Mouse (Mus musculus): ENCODE results near the gene Dnaaf5.

Gene Dnaaf5

GRCm38 (mm10) chr5:139149681-139150602 is at the start of gene Dnaaf5, which contains the start of gene Prkar1b:
Gene Dnaaf5, plus strand, starts transcription at chr5:139150223.
Gene Prkar1b, minus strand, starts transcription at chr5:139150001.
- DNase-seq (ENCODE audit: low spot score) = peak; percentile 65

DNA sequence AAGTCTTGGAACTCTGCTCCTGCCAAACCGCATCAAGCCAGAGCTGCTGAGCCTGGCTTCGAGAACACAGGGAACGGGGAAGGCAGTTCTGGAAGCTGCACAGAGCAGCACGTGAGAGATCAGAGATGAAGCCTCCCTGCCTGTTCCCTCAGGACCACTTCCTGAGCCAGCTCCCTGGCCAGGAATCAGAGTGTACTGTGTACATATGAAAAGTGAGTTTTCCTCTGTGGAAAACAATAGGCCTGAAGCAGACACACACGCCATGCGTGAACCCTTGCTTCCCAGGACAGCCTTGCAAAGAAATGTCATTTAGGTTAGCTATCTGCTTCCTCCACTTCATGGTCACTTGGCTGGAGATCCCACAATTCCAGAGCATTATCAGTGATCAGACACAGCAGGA is 48.2 kb upstream of the Dnaaf5 start:
- no peak for DNase-seq (ENCODE audit: low spot score)

GRCm38 (mm10) chr5:139107815-139108214 is 42.2 kb upstream of the Dnaaf5 start:
- no peak for DNase-seq (ENCODE audit: low spot score)

- DNase-seq (ENCODE audit: low spot score) = no peak
These were observed 39.7 kb upstream of the Dnaaf5 start for GRCm38 (mm10) chr5:139110140-139110855.

DNA sequence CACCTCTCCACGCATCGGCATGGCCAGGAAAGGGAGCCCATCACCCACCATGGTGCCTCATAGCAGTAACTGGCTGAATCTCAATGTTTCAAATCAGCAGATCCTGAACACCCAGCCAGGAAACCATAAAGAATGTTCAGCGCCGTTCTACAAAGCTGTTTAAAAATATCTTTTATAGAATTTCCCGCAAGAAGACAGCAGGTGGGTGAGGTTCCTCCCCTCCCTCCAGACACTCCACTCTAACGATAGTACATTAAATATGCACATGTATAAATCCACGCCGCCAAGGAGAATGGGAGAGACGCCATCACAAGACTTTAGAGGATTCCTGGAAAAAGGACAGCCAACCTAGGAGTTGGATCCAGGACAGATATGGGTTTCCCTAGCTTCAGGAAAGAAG is 38.0 kb upstream of the Dnaaf5 start:
- no peak for DNase-seq (ENCODE audit: low spot score)

GRCm38 (mm10) chr5:139112418-139112817 is 37.6 kb upstream of the Dnaaf5 start:
- DNase-seq (ENCODE audit: low spot score) = no peak

DNA sequence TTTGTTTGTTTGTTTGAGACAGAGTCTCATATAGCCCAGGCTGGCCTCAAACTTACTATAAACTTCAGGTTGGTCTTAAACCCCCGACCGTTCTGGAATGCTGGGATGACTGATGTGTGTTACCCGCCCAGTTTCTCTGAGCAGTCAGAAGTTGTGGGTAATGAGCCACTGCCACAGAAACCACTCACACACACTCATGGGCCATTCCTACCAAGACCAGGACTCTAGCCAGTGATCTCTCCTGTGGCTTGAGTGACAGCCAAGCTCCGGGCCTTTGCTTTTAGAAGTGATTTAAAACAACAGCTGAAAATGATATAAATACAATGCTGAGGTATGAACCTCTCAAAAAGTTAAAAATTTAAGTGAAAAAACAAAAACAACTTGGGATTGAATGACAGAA is 35.1 kb upstream of the Dnaaf5 start:
- DNase-seq (ENCODE audit: low spot score) = no peak

DNA sequence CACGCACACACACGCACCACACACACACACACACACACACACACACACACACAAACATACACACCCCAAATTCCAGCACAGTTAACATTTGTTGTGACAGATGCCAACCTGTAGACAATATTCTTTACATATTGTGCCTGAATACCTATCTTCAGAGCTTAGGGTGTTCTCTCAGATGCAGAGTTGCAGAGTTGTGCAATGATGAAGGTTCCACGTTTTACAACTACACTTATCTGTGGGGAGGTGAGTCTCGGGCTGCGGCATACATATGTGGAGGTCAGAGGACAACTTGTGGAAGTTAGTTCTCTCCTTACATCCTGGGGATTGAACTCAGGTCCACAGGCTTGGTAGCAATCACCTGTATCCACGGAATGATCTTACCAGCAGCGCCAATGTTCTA is 34.5 kb upstream of the Dnaaf5 start:
- no peak for DNase-seq (ENCODE audit: low spot score)

DNA sequence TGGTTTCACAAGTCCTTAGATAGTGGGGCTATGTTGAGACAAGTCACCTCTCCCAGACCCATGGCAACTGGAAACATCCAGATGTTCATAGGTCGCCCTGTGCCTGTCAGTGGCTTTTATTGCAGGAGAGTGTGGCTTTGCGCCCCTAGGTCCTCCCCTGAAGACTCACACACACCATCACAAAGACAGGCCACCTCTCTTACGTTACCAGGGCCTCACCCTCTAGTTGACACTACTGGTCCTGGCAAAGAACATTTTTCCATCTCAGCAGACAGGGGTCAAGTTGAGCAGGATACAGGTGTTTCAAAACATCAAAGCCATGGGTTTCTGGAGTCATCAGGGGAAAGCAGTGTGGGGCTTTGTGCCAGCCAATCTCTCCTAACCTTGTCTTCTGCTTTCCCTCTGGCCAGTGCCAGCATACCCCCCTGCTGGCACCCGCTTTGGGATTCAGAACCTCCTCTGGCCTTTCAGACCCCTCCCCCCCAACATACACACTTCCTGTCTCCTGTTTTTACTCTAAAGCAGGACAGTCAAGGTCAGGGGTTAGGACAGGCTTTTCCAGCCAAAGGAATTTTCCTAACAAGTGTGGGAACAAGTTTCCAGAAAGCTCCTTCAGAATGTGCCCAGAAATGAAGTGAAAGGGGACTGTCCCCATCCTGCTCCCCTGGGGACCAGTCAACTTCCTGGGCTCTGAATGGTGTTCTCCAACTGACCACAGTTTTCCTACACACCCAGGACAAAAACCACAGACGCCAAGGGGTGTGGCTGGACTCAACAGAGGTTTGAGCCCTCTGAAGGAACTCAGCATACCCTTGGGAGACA is 31.7 kb upstream of the Dnaaf5 start:
- no peak for DNase-seq (ENCODE audit: low spot score)

GRCm38 (mm10) chr5:139118961-139119276 is 31.1 kb upstream of the Dnaaf5 start:
- no peak for DNase-seq (ENCODE audit: low spot score)

- DNase-seq (ENCODE audit: low spot score) = no peak
These were observed 24.3 kb upstream of the Dnaaf5 start for GRCm38 (mm10) chr5:139125717-139126116.

GRCm38 (mm10) chr5:139128476-139129065 is 21.5 kb upstream of the Dnaaf5 start:
- no peak for DNase-seq (ENCODE audit: low spot score)

DNA sequence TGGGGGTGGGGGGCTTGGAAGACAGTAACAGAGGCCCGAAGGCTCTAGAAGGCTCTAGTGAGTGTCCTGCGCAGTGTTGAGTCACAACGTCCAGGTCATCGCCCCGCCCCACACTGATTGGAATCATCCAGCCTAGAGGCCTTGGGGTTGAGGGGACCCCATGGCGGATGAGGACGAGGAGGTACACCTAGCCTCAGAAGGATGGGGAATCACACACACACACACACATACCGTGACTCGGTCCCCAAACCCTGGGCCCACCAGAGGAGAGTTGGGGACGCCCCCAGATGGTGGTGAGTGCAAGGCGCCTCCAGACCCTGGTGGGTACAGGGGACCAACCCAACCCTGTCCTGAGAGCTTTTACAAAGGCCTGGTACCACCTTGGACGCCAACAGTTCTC is 20.9 kb upstream of the Dnaaf5 start:
- no peak for DNase-seq (ENCODE audit: low spot score)

DNA sequence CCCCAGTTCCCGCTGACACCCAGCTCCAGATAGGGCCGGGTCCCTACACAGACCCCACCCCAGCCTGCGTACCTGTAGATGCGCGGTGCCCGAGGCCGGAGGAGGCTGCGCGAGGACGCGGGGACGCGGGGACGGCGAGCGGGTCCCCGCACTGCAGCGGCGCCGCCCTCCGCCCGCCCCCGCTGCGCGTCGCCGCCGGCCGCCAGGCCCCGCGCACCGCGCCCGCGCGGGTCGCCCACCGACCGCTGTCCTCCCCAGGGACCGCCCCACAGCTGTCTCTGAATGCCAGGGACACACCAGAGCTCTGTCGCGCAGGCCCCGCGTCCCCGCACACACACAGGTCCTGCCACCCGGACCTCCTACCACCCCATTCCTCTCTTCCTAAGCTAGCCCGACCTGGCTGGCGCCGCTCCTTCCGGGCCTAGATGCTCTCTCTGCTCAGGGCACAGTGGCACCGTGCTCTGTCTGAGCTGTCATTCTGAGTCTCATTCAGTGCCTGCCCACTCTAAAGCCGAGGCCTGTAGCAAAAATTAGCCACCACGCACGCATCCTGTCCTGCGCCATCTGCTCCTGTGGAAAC is 20.4 kb upstream of the Dnaaf5 start:
- DNase-seq (ENCODE audit: low spot score) = no peak

DNA sequence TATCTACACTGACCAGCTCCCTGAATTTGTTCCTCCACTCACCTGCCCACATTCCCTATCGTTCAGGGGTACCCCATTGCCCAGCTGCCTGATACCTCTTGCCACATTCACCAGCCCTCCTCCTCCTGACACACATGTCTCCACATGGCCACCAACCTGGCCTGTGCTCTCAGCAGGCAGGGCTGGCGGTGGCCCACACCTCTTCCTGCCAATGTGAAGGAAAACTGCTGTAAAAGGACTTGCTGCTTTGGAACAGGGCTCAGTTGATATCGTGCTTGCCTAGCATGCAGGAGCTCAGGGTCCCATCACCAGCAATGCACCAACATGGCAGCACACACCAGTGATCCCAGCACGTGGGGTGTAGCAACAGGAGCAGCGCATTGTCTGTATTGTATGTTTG is 19.7 kb upstream of the Dnaaf5 start:
- no peak for DNase-seq (ENCODE audit: low spot score)

DNA sequence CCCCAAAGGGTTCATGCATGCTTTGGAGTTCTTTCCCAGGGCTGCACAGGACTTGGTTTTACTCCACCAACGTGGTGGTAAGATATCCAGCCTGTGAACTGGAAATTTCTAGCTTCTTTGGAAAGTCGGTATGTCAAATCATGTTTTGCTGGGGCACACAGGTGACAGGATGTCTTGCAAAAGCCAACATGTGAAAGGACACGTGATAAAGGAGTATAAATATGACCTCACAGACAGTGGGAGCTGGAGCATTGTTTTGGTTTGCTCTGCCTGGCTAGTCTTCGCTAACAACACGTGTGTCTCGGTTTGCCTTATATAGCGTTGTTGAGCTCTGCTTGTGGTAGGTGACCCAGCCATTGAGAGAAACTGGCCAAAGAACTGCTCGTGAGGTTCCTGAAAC is 15.5 kb upstream of the Dnaaf5 start:
- no peak for DNase-seq (ENCODE audit: low spot score)

DNA sequence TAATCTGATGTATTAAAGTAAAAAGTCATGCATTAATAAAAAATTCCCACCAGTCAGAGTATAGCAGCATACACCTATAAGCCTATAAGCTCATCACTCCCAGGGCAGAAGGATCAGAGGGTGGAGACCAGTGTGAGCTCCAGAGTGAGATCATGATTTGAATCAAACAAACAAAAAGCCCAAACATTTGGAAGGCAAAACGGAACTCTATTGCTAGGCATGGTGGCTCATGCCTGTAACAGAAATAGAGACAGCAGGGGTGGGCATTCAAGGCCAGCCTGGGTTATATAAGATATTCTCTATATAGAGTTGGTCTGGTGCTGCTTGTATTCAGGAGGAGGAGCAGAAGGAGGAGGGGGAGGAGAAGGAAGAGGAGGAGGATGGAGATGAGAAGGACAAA is 13.7 kb upstream of the Dnaaf5 start:
- DNase-seq (ENCODE audit: low spot score) = no peak

DNA sequence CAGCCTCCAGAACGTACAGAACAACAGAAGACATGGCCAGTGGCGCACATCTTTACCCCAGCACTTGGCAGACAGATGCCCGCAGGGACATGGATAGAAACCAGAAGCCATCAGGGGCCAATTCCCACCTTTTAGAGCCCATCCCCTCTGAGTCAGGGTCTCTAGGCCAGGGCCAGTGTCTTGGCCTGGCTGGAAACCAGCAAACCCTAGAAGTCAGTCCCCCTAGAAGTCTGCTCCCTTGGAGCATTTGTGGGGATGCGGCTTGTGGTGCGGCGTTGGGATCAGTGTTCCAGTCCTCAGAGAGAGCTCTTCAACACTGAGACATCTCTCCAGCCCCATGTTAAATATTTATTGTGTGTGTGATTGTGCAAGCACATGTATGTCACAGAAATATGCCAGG is 12.8 kb upstream of the Dnaaf5 start:
- no peak for DNase-seq (ENCODE audit: low spot score)

DNA sequence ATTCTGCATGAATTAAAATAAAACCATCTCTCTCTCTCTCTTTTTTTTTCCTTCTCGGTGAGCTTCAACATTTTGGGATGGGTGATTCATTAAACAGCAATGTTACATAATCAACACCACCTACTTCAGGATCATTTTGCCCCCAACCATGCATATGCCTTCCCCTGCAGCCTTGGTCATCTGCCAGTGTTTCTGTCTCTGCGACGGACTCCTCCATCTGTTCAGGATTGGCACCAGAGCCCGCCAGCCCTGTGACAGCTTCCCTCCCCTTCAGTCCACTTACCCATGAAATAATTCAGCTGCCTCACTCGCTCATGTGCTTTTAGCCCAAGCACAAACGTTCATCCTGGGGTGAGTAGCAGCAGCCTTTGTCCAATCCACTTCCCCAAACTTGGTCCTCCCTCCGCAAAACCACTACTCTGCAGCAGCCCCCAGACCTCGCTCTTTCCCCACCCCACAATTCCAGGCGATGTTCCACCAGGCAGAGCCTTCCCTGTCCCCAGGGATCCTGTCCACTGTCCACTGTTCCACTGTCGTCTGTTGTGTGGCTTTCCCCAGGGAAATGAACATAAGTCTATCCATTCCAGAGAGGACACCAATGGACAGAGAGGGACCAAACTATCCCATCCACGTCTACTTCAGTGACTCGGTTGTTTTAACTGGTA is 11.6 kb upstream of the Dnaaf5 start:
- DNase-seq (ENCODE audit: low spot score) = no peak

DNA sequence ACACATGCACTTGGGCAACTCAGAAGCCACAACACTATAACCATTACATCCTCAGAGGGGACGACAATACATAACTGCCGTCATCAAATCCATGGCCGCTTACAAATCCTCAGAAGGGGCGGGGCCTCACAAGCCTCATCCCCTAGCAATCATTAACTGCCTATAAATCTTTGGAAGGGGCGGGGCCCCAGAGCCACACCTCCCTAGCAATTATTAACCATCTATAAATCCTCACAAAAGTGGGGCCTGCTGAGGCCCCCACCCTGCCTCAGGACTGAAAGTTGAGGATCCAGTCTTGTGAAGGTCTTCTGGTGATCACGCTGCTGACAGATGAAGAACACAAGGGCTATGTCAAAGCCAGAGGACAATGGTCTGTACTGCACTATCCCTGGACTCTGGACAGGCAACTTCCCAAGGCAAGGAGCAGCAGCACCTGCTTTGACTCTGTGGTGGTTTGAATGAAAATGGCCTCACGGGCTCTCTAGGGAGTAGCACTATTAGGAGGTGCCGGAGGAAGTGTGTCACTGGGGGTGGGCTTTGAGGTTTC is 11.0 kb upstream of the Dnaaf5 start:
- DNase-seq (ENCODE audit: low spot score) = no peak

- no peak for DNase-seq (ENCODE audit: low spot score)
These were observed 9.4 kb upstream of the Dnaaf5 start for GRCm38 (mm10) chr5:139140589-139140988.
